Mouse (Mus musculus): ENCODE results near the gene Olfr1098. TPM values are rescaled to one million over a fixed set of nuclear protein-coding genes. Genes with fewer than 3 reads are reported as not detected.

Olfr1098 gene
- polyA plus RNA-seq, 1 experiment = not detected

DNA sequence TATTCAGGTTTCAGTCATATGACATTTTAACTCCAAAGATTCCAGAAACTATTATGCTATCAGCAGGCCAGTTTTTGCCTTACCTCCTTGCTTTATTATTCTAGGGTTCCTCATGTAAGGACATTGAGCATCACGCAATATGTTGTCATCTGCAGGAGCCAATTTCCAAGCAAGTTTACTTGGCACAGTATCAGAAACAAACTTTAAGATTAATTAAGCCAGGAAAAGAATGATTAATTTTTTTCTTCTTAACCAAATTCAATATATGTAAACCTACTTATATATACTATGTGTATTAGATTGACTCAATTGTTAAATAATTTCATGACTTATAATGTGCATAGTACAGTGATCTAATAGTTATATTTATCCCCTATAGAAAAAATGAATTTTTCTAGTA, 32.2 kb downstream of the Olfr1098 start, which contains the start of gene Olfr1097:
Gene Olfr1097 (minus strand): TSS at position 101 of the 400 bp plus-strand sequence.
- Histone ChIP-seq H3K79me2 (ENCODE audit: control insufficient read depth, insufficient read depth) (no peaks in the 10 kb centered on the region), H3K36me3 (ENCODE audit: control insufficient read depth, insufficient read depth) (no peaks in the 10 kb centered on the region), H3K27me3 (ENCODE audit: control insufficient read depth, insufficient read depth, insufficient read length) (no peaks in the 10 kb centered on the region), H3ac (ENCODE audit: control insufficient read depth, insufficient read length) (no peak within 1 kb of the TSS), H3K4me2 (ENCODE audit: low read depth) (no peak within 1 kb of the TSS), H3K4me3 (no peak within 1 kb of the TSS)
- TF ChIP-seq POLR2AphosphoS2 (IDR thresholded peaks at IDR 0.05; ENCODE audit: insufficient read length, low read depth) = no peak
- TF ChIP-seq E2F4 (IDR thresholded peaks at IDR 0.05; ENCODE audit: insufficient read depth) = no peak
- no peak for TF ChIP-seq TCF3 (IDR thresholded peaks at IDR 0.05; ENCODE audit: insufficient read length, low read depth)
- no peak for TF ChIP-seq USF1 (IDR thresholded peaks at IDR 0.05; ENCODE audit: low read depth)
- TF ChIP-seq REST (IDR thresholded peaks at IDR 0.05; ENCODE audit: insufficient read depth, insufficient read length) = no peak
- TF ChIP-seq MYOG (IDR thresholded peaks at IDR 0.05; ENCODE audit: control insufficient read depth in 1 of 3, insufficient read depth in 1 of 3, insufficient read length in 2 of 3, low read depth in 2 of 3) = no peak
- no peak for TF ChIP-seq CEBPB (IDR thresholded peaks at IDR 0.05; ENCODE audit: insufficient read depth, poor library complexity, severe bottlenecking)
- no peak for TF ChIP-seq MYOD1 (IDR thresholded peaks at IDR 0.05; ENCODE audit: control insufficient read depth in 1 of 3, insufficient read length in 2 of 3, low read depth in 2 of 3)
- no peak for TF ChIP-seq SRF (IDR thresholded peaks at IDR 0.05; ENCODE audit: control insufficient read depth, insufficient read length, low read depth)
- no peak for TF ChIP-seq MAX (IDR thresholded peaks at IDR 0.05; ENCODE audit: low read depth)
- TF ChIP-seq POLR2A (IDR thresholded peaks at IDR 0.05; ENCODE audit: insufficient read length, low read depth) = no peak
- no peak for TF ChIP-seq TCF12 (IDR thresholded peaks at IDR 0.05; ENCODE audit: insufficient read depth, poor library complexity, severe bottlenecking)

DNA sequence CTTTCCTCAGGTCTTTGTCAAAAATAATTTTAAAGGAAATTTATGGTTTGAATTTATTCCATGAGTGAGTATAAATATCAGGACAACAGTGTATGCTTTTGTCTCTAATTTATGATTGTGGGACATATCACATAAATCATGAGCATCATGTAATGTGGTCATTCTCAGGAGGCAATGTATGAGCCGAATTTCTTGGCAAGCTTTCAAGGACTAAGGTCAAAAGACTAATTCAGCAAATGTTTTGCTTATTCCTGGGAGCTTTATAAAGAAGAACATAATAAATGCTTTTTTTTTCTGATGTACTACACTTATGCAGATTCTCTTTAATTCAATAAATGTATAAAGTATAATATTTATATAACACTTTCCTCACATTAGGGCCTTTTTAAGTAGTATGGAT, 49.6 kb downstream of the Olfr1098 start, which contains the start of gene Gm13723:
Gene Gm13723 (minus strand): TSS at position 101 of the 400 bp plus-strand sequence.
- H3K4me2 ChIP-seq (ENCODE audit: low read depth) = no peak within 1 kb of the TSS
- no peak for TF ChIP-seq POLR2AphosphoS2 (IDR thresholded peaks at IDR 0.05; ENCODE audit: insufficient read length, low read depth)
- TF ChIP-seq SRF (IDR thresholded peaks at IDR 0.05; ENCODE audit: control insufficient read depth, insufficient read length, low read depth) = no peak
- TF ChIP-seq POLR2A (IDR thresholded peaks at IDR 0.05; ENCODE audit: insufficient read length, low read depth) = no peak
- no peak for TF ChIP-seq MYOG (IDR thresholded peaks at IDR 0.05; ENCODE audit: control insufficient read depth in 1 of 3, insufficient read depth in 1 of 3, insufficient read length in 2 of 3, low read depth in 2 of 3)
- no peak for TF ChIP-seq REST (IDR thresholded peaks at IDR 0.05; ENCODE audit: insufficient read depth, insufficient read length)
- TF ChIP-seq TCF3 (IDR thresholded peaks at IDR 0.05; ENCODE audit: insufficient read length, low read depth) = no peak
- TF ChIP-seq MYOD1 (IDR thresholded peaks at IDR 0.05; ENCODE audit: control insufficient read depth in 1 of 3, insufficient read length in 2 of 3, low read depth in 2 of 3) = no peak
- no peaks in the 10 kb centered on the region for H3K36me3 ChIP-seq (ENCODE audit: control insufficient read depth, insufficient read depth)
- no peak within 1 kb of the TSS for H3K4me3 ChIP-seq
- no peaks in the 10 kb centered on the region for H3K79me2 ChIP-seq (ENCODE audit: control insufficient read depth, insufficient read depth)
- no peaks in the 10 kb centered on the region for H3K27me3 ChIP-seq (ENCODE audit: control insufficient read depth, insufficient read depth, insufficient read length)
- H3ac ChIP-seq (ENCODE audit: control insufficient read depth, insufficient read length) = no peak within 1 kb of the TSS

Other genes with a start within 250 kb of the Olfr1098 start
- gene Olfr1086, start 244.5 kb downstream of the Olfr1098 start, polyA plus RNA-seq (2012; fragmentation: generic; extraction: Trizol) = not detected
- not detected for gene Olfr1087, start 226.2 kb downstream of the Olfr1098 start, polyA plus RNA-seq (2012; fragmentation: generic; extraction: Trizol)
- not detected for gene Olfr1089, start 190.8 kb downstream of the Olfr1098 start, polyA plus RNA-seq (2012; fragmentation: generic; extraction: Trizol)
- gene Olfr1090, start 165.6 kb downstream of the Olfr1098 start, polyA plus RNA-seq (2012; fragmentation: generic; extraction: Trizol) = not detected
- gene Olfr1093, start 142.1 kb downstream of the Olfr1098 start, polyA plus RNA-seq (2012; fragmentation: generic; extraction: Trizol) = not detected
- not detected for gene Olfr141, start 114.5 kb downstream of the Olfr1098 start, polyA plus RNA-seq (2012; fragmentation: generic; extraction: Trizol)
- not detected for gene Olfr1094, start 99.9 kb downstream of the Olfr1098 start, polyA plus RNA-seq (2012; fragmentation: generic; extraction: Trizol)
- not detected for gene Olfr1095, start 72.8 kb downstream of the Olfr1098 start, polyA plus RNA-seq (2012; fragmentation: generic; extraction: Trizol)
- gene Gm13723, start 49.7 kb downstream of the Olfr1098 start, polyA plus RNA-seq (2012; fragmentation: generic; extraction: Trizol) = not detected
- gene Olfr1097, start 32.3 kb downstream of the Olfr1098 start, polyA plus RNA-seq (2012; fragmentation: generic; extraction: Trizol) = not detected
- not detected for gene Olfr1099, start 36.1 kb upstream of the Olfr1098 start, polyA plus RNA-seq (2012; fragmentation: generic; extraction: Trizol)
- not detected for gene Olfr1100, start 55.4 kb upstream of the Olfr1098 start, polyA plus RNA-seq (2012; fragmentation: generic; extraction: Trizol)
- gene Olfr1101, start 66.7 kb upstream of the Olfr1098 start, polyA plus RNA-seq (2012; fragmentation: generic; extraction: Trizol) = not detected
- not detected for gene Olfr1102, start 73.9 kb upstream of the Olfr1098 start, polyA plus RNA-seq (2012; fragmentation: generic; extraction: Trizol)
- gene Olfr1104, start 102.5 kb upstream of the Olfr1098 start, polyA plus RNA-seq (2012; fragmentation: generic; extraction: Trizol) = not detected
- gene Olfr1105, start 112.0 kb upstream of the Olfr1098 start, polyA plus RNA-seq (2012; fragmentation: generic; extraction: Trizol) = not detected
- gene Olfr1106, start 127.7 kb upstream of the Olfr1098 start, polyA plus RNA-seq (2012; fragmentation: generic; extraction: Trizol) = not detected
- gene Olfr1107, start 151.3 kb upstream of the Olfr1098 start, polyA plus RNA-seq (2012; fragmentation: generic; extraction: Trizol) = not detected
- gene Olfr1109, start 171.5 kb upstream of the Olfr1098 start, polyA plus RNA-seq (2012; fragmentation: generic; extraction: Trizol) = not detected
- not detected for gene Olfr259, start 190.0 kb upstream of the Olfr1098 start, polyA plus RNA-seq (2012; fragmentation: generic; extraction: Trizol)
- gene Olfr1110, start 215.8 kb upstream of the Olfr1098 start, polyA plus RNA-seq (2012; fragmentation: generic; extraction: Trizol) = not detected
- gene Olfr1111, start 228.1 kb upstream of the Olfr1098 start, polyA plus RNA-seq (2012; fragmentation: generic; extraction: Trizol) = not detected